Mouse (Mus musculus): Measurements from ENCODE around the gene Prkd1.

DNA sequence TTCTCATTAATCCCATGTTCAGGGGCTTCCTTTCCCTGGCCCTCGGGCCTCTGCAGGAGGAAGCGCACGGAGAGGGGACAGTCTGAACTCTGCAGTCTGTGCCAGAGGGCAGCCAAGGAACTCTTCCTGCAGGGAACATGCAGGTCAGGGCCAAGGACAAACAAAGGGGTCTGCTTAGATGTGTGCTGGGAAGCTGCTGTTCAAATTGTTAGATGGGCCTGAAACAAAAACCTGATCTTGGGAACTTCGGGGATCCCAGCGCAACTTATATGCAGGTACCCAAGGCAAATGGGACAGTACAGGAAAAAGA is 103.3 kb downstream of the Prkd1 start:
- TF ChIP-seq POLR2A (IDR thresholded peaks at IDR 0.05; ENCODE audit: control insufficient read depth, low read depth, low read length) (no peak), CTCF (IDR thresholded peaks at IDR 0.05; ENCODE audit: control insufficient read depth, insufficient read depth, insufficient replicate concordance, low read depth, low read length) (no peak)
